Mouse (Mus musculus) forebrain, embryonic 11.5 days (tissue): ENCODE data around the gene Dnmbp. TPM values are rescaled to one million over a fixed set of nuclear protein-coding genes. Genes with fewer than 3 reads are reported as not detected.

Experiments
- ATAC-seq: fragments of 200-750 bp; cut with Nextera tagmentation; replicated peaks from 2 replicates; pipeline ENCODE4 v1.8.0; 2017; ENCODE audit warnings: moderate TSS enrichment; ENCODE audit not compliant: low FRiP score
- DNase-seq: peaks from one replicate; pipeline ENCODE4 v3.0.0-alpha.2; 2017; ENCODE audit warnings: low spot score
- H3K27ac ChIP-seq: fragments of 300-500 bp; sonication (generic); 2 replicates; pipeline ENCODE4 v1.5.1; 2014; ENCODE audit warnings: low read depth, low read length
- H3K27me3 ChIP-seq: fragments of 300-500 bp; sonication (generic); 2 replicates; pipeline ENCODE4 v1.6.1; 2014; ENCODE audit warnings: mild to moderate bottlenecking, low read length, mixed read lengths; ENCODE audit not compliant: control insufficient read depth, insufficient read depth
- H3K36me3 ChIP-seq: fragments of 300-500 bp; sonication (generic); 2 replicates; pipeline ENCODE4 v1.6.1; 2014; ENCODE audit warnings: mild to moderate bottlenecking, low read length, moderate library complexity, mixed read lengths; ENCODE audit not compliant: control insufficient read depth, insufficient read depth
- H3K4me1 ChIP-seq: fragments of 300-500 bp; sonication (generic); replicated peaks from 2 replicates; pipeline ENCODE4 v1.6.1; 2014; ENCODE audit warnings: low read length, mixed read lengths; ENCODE audit not compliant: control insufficient read depth, insufficient read depth
- H3K4me2 ChIP-seq: fragments of 300-500 bp; sonication (generic); 2 replicates; pipeline ENCODE4 v1.6.1; 2014; ENCODE audit warnings: low read depth, mild to moderate bottlenecking, low read length, moderate library complexity, mixed read lengths; ENCODE audit not compliant: severe bottlenecking
- H3K4me3 ChIP-seq: fragments of 300-500 bp; sonication (generic); 2 replicates; pipeline ENCODE4 v1.5.1; 2014; ENCODE audit warnings: low read depth, low read length
- H3K9ac ChIP-seq: fragments of 300-500 bp; sonication (generic); 2 replicates; pipeline ENCODE4 v1.6.1; 2014; ENCODE audit warnings: low read length
- H3K9me3 ChIP-seq: fragments of 300-500 bp; sonication (generic); 2 replicates; pipeline ENCODE4 v1.6.1; 2016; ENCODE audit warnings: low read length, mixed read lengths; ENCODE audit not compliant: control insufficient read depth
- WGBS: fragments of 180-500 bp; shearing (Covaris S2); extraction: QIAGEN DNeasy Blood & Tissue Kit; methylation state at CpG from one replicate; pipeline ENCODE4 v1.1.7; 2014; 5-methylcytosine and 5-hydroxymethylcytosine counted together
- polyA plus RNA-seq: library from polyadenylated mRNA; unstranded; fragments of >200 nt; fragmentation: Nextera tagmentation; extraction: Ambion mirVana; gene quantifications from 2 replicates; pipeline ENCODE4 v1.2.1, GENCODE M21; 2014

The Dnmbp gene
- polyA plus RNA-seq, 1 experiment from 2014 or later: 17.8 TPM

DNA sequence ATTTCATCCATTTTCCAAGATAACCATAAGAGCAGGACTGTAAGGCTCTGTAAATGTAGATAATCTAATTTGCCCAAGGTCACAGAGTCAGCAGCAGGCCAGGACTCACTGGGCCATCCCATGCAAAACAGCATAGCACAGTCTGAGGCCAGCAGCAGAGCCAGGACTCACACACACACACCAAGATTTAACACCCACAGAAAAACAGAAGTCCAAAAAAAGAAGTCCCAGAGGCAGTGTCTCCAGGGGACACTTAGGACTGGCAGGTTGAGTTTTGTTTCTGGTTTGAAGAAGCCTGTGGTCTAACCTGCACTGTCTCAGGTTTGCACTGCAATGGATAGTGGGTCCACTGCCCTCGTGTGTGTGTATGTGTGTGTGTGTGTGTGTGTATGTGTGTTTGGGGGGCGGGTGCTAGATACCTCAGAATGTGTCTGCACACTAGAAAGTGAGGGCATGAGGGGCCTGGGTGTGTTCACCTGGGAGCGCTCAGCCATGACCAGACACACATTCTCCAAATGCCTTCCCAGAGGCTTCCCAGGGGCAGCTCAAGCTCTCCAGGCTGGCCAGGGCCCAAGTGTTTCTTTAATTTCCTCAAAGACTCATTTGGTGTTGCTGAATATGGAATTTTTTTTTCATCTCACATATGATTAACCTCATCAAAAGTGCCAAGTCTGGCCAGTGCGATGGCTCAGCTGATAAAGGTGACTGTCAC, 27.1 kb downstream of the Dnmbp start:
- no peak overlapping the region for H3K9ac ChIP-seq
- ATAC-seq (no peak), DNase-seq (no peak)
- WGBS: 88% methylated on average over 4 of the region's 4 CpGs
- no peak overlapping the region for H3K4me3 ChIP-seq
- H3K27ac ChIP-seq: no peak overlapping the region
- no peaks in the 10 kb centered on the region for H3K9me3 ChIP-seq
- no peaks in the 10 kb centered on the region for H3K27me3 ChIP-seq
- H3K4me1 ChIP-seq: no peaks in the 10 kb centered on the region
- no peak overlapping the region for H3K4me2 ChIP-seq
- H3K36me3 ChIP-seq: no peaks in the 10 kb centered on the region

GRCm38 (mm10) chr19:43906492-43906891, 33.5 kb downstream of the Dnmbp start:
- Histone ChIP-seq H3K4me1 (peaks cover 3% of the 10 kb centered on the region; the same call in 1 of the 2 replicates), H3K27ac (no peak overlapping the region), H3K9me3 (no peaks in the 10 kb centered on the region), H3K27me3 (no peaks in the 10 kb centered on the region), H3K9ac (no peak overlapping the region), H3K4me2 (no peak overlapping the region), H3K4me3 (no peak overlapping the region), H3K36me3 (no peaks in the 10 kb centered on the region)
- DNase-seq: no peak
- 96% methylated on average over 7 of the region's 7 CpGs for WGBS
- ATAC-seq: no peak

DNA sequence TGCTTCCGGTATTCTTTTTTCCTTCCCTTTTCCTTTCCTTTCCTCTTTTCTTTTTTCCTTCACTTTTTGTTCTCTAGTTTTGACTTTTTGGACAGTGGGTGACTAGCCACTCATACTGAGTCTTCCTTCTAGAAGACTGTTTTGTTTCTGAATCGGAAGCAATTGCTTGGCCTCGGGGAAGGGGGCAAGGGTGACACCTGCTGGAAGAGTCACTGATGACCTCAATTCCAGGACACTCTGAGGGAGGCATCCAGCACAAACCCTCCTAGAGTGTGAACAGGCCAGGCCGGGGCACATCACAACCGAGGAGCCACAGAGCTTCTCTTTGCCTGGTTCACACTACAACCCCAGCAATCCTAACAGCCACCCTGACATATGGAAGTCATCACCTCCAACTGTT, 34.0 kb downstream of the Dnmbp start:
- Histone ChIP-seq H3K4me1 (peaks cover 3% of the 10 kb centered on the region; the same call in 1 of the 2 replicates), H3K36me3 (no peaks in the 10 kb centered on the region), H3K27me3 (no peaks in the 10 kb centered on the region), H3K9me3 (no peaks in the 10 kb centered on the region), H3K4me2 (no peak overlapping the region), H3K27ac (no peak overlapping the region), H3K9ac (no peak overlapping the region), H3K4me3 (no peak overlapping the region)
- DNase-seq: no peak
- no peak for ATAC-seq
- 38% methylated on average over 5 of the region's 5 CpGs for WGBS

DNA sequence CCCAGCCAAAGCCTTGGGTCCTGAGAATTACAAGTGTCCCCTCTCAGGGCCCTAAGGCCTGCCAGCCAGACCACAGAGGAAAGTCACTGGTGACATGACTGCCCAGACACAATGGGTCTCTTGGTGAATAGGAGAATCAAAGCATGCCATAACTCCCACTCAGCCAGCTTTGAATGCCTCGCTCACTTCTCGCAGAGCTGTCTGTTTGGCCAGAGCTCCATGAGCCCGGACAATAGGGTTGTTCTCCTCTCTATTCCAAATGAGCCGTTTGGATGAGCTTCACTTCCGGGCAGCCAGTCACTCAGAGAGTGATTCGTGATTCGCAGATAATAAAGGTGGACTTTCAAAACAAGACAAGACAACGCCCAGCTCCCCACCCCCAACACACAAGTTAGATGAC, 34.9 kb downstream of the Dnmbp start:
- H3K9me3 ChIP-seq: no peaks in the 10 kb centered on the region
- no peak for ATAC-seq
- H3K27me3 ChIP-seq: no peaks in the 10 kb centered on the region
- H3K4me3 ChIP-seq: no peak overlapping the region
- peaks cover 3% of the 10 kb centered on the region; the same call in 1 of the 2 replicates for H3K4me1 ChIP-seq
- no peak overlapping the region for H3K9ac ChIP-seq
- no peak for DNase-seq
- H3K4me2 ChIP-seq: no peak overlapping the region
- no peaks in the 10 kb centered on the region for H3K36me3 ChIP-seq
- WGBS: 35% methylated on average over 8 of the region's 8 CpGs
- no peak overlapping the region for H3K27ac ChIP-seq

GRCm38 (mm10) chr19:43904327-43904726, 35.7 kb downstream of the Dnmbp start:
- WGBS: 89% methylated on average over 11 of the region's 11 CpGs
- no peaks in the 10 kb centered on the region for H3K27me3 ChIP-seq

DNA sequence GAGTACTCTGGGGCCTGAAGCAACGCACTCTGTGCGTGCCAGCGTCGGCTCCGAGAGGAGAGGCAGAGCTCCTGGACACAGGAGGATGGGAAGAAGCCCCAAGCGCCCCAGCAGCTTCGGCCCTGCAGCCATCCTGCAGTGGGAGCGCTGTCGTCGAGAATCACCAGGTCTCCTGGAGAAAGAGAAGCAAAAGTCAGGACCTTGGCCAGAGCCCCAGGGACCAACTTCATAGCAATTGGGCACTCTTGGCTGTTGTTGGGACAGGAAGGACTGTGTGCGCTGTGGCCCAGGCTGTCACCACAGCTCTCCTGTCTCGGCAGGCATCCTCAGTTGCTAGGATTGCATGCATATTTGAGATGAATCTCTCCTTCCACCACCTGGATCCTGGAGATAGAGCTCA, 37.1 kb downstream of the Dnmbp start:
- DNase-seq: no peak
- Histone ChIP-seq H3K4me3 (no peak overlapping the region), H3K9ac (no peak overlapping the region), H3K27me3 (no peaks in the 10 kb centered on the region), H3K9me3 (no peaks in the 10 kb centered on the region), H3K4me2 (no peak overlapping the region), H3K36me3 (no peaks in the 10 kb centered on the region), H3K27ac (no peak overlapping the region), H3K4me1 (peaks cover 3% of the 10 kb centered on the region; the same call in 1 of the 2 replicates)
- WGBS: 47% methylated on average over 12 of the region's 12 CpGs
- ATAC-seq: no peak

More at GRCm38 (mm10) chr19:43904327-43904726, 35.7 kb downstream of the Dnmbp start:
- Histone ChIP-seq H3K4me2 (no peak overlapping the region), H3K4me3 (no peak overlapping the region), H3K9me3 (no peaks in the 10 kb centered on the region), H3K27ac (no peak overlapping the region), H3K4me1 (peaks cover 3% of the 10 kb centered on the region; the same call in 1 of the 2 replicates), H3K36me3 (no peaks in the 10 kb centered on the region), H3K9ac (no peak overlapping the region)
- ATAC-seq: no peak
- no peak for DNase-seq

DNA sequence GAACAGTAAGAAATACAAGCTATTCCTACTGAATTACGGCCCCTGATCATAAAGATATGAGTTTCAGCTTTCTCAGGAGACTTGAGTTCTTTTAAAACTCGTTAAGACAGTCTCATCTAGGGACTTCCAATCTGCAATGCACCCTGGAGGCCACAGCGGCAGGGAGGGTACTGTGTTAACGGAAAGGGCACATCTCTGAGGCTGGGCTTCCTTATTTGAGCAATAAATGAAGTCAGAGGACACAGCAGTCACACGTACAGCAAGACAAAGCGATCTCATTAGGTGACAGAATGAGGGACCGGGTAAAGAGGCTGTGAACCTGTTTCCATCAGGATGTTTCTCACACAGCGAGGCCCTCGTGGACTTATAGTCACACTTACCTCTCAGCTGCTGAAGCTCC, 39.3 kb downstream of the Dnmbp start:
- no peaks in the 10 kb centered on the region for H3K27me3 ChIP-seq
- ATAC-seq (no peak), DNase-seq (no peak)
- WGBS: 83% methylated on average over 9 of the region's 9 CpGs
- H3K4me2 ChIP-seq: no peak overlapping the region
- no peak overlapping the region for H3K9ac ChIP-seq
- H3K36me3 ChIP-seq: no peaks in the 10 kb centered on the region
- H3K9me3 ChIP-seq: no peaks in the 10 kb centered on the region
- H3K4me3 ChIP-seq: no peak overlapping the region
- peaks cover 3% of the 10 kb centered on the region; the same call in 1 of the 2 replicates for H3K4me1 ChIP-seq
- H3K27ac ChIP-seq: no peak overlapping the region

- Histone ChIP-seq H3K4me2 (no peak overlapping the region), H3K36me3 (no peaks in the 10 kb centered on the region), H3K27me3 (no peaks in the 10 kb centered on the region), H3K9ac (no peak overlapping the region), H3K4me1 (no peaks in the 10 kb centered on the region), H3K27ac (no peak overlapping the region), H3K9me3 (no peaks in the 10 kb centered on the region), H3K4me3 (no peak overlapping the region)
- DNase-seq (no peak), ATAC-seq (no peak)
- 81% methylated on average over 10 of the region's 10 CpGs for WGBS
These were observed 41.4 kb downstream of the Dnmbp start for GRCm38 (mm10) chr19:43898547-43898946.

DNA sequence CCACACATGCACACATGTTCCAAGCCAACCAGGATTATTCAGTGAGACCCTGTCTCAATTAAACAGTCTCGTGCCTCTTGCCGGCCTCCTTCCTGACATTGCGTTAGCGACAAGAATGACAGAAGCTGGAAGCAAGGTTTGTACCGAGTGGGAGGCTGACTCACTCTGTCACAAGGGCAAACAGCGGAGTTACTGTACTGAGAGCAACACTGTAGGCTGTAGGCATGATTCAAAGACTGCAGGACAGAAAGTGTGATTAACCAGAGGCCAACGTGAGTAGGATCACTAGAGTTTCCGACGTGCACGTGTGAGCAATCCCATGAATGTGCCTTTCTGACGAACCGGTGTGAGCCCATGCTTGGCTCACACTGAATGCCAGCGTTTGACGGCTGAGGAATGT, 43.5 kb downstream of the Dnmbp start:
- 92% methylated on average over 14 of the region's 14 CpGs for WGBS

More for the DNA sequence above, 43.5 kb downstream of the Dnmbp start:
- Histone ChIP-seq H3K4me3 (no peak overlapping the region), H3K4me2 (no peak overlapping the region), H3K27me3 (no peaks in the 10 kb centered on the region), H3K9ac (no peak overlapping the region), H3K4me1 (no peaks in the 10 kb centered on the region), H3K36me3 (no peaks in the 10 kb centered on the region; the same call in 1 of the 2 replicates), H3K9me3 (no peaks in the 10 kb centered on the region), H3K27ac (no peak overlapping the region)
- DNase-seq (no peak), ATAC-seq (no peak)
